Mouse (Mus musculus): Measurements from ENCODE around the gene Rgs19. TPM values are rescaled to one million over a fixed set of nuclear protein-coding genes. Genes with fewer than 3 reads are reported as not detected.

The Rgs19 gene
- polyA plus RNA-seq, 1 experiment from 2014 or later: 57.7 TPM

GRCm38 (mm10) chr2:181714903-181715326 is 21.1 kb upstream of the Rgs19 start, which contains the start of gene Oprl1:
Oprl1 (plus strand) TSS chr2:181715016.
- no peaks in the 10 kb centered on the region for H3K27me3 ChIP-seq (ENCODE audit: control insufficient read depth, insufficient read depth, low read length)
- peak within 1 kb of the TSS; percentile 34 for H3K4me3 ChIP-seq (ENCODE audit: low read depth, low read length)
- peak within 1 kb of the TSS; percentile 67 for H3K9ac ChIP-seq (ENCODE audit: low read depth, low read length)
- no peaks in the 10 kb centered on the region for H3K9me3 ChIP-seq (replicated peaks; ENCODE audit: control insufficient read depth, low read length)
- whole genome bisulfite sequencing (ENCODE audit: insufficient replicate concordance): 0% methylated on average over 7 of the region's 7 CpGs
- H3K36me3 ChIP-seq (ENCODE audit: control insufficient read depth, insufficient read depth, low read length): 0 out of 2 replicates have a peak, but pooled peaks cover 4% of the 10 kb centered on the region
- peak; percentile 54; the same call in 1 of the 2 replicates for ATAC-seq (replicated peaks; ENCODE audit: insufficient number of reproducible peaks, low FRiP score, low TSS enrichment)
- H3K4me2 ChIP-seq: peak within 1 kb of the TSS; percentile 59
- peaks cover 8% of the 10 kb centered on the region for H3K4me1 ChIP-seq (ENCODE audit: control insufficient read depth, insufficient read depth, low read length)
- H3K27ac ChIP-seq (ENCODE audit: low read depth, low read length): peak within 1 kb of the TSS; percentile 71

- WGBS (ENCODE audit: insufficient replicate concordance): 81% methylated on average over 1 of the region's 1 CpGs
- no peaks in the 10 kb centered on the region for H3K36me3 ChIP-seq (ENCODE audit: control insufficient read depth, insufficient read depth, low read length)
- no peak overlapping the region for H3K27ac ChIP-seq (ENCODE audit: low read depth, low read length)
- peaks cover 8% of the 10 kb centered on the region for H3K4me1 ChIP-seq (ENCODE audit: control insufficient read depth, insufficient read depth, low read length)
- H3K4me3 ChIP-seq (ENCODE audit: low read depth, low read length): no peak overlapping the region
- H3K4me2 ChIP-seq: no peak overlapping the region
- no peak overlapping the region for H3K9ac ChIP-seq (ENCODE audit: low read depth, low read length)
- no peak for ATAC-seq (replicated peaks; ENCODE audit: insufficient number of reproducible peaks, low FRiP score, low TSS enrichment)
- no peaks in the 10 kb centered on the region for H3K27me3 ChIP-seq (ENCODE audit: control insufficient read depth, insufficient read depth, low read length)
- no peaks in the 10 kb centered on the region for H3K9me3 ChIP-seq (replicated peaks; ENCODE audit: control insufficient read depth, low read length)
Measured at GRCm38 (mm10) chr2:181713749-181714148, 20.0 kb upstream of the Rgs19 start.

GRCm38 (mm10) chr2:181706668-181707067 is 12.9 kb upstream of the Rgs19 start:
- Histone ChIP-seq H3K27me3 (ENCODE audit: control insufficient read depth, insufficient read depth, low read length) (no peaks in the 10 kb centered on the region), H3K4me1 (ENCODE audit: control insufficient read depth, insufficient read depth, low read length) (no peaks in the 10 kb centered on the region), H3K4me3 (ENCODE audit: low read depth, low read length) (no peak overlapping the region), H3K9ac (ENCODE audit: low read depth, low read length) (no peak overlapping the region), H3K4me2 (no peak overlapping the region), H3K9me3 (replicated peaks; ENCODE audit: control insufficient read depth, low read length) (no peaks in the 10 kb centered on the region), H3K27ac (ENCODE audit: low read depth, low read length) (no peak overlapping the region), H3K36me3 (ENCODE audit: control insufficient read depth, insufficient read depth, low read length) (no peaks in the 10 kb centered on the region)
- no peak for ATAC-seq (replicated peaks; ENCODE audit: insufficient number of reproducible peaks, low FRiP score, low TSS enrichment)
- 31% methylated on average over 4 of the region's 4 CpGs for WGBS (ENCODE audit: insufficient replicate concordance)

GRCm38 (mm10) chr2:181698241-181698640 is 4.5 kb upstream of the Rgs19 start, which contains the start of gene Lkaaear1:
Lkaaear1 (minus strand) TSS chr2:181698442.
- Histone ChIP-seq H3K4me3 (ENCODE audit: low read depth, low read length) (no peak within 1 kb of the TSS), H3K4me1 (ENCODE audit: control insufficient read depth, insufficient read depth, low read length) (peaks cover under 1% of the 10 kb centered on the region; the same call in 1 of the 2 replicates), H3K9me3 (replicated peaks; ENCODE audit: control insufficient read depth, low read length) (no peaks in the 10 kb centered on the region), H3K4me2 (no peak within 1 kb of the TSS), H3K9ac (ENCODE audit: low read depth, low read length) (no peak within 1 kb of the TSS), H3K27me3 (ENCODE audit: control insufficient read depth, insufficient read depth, low read length) (peaks cover 7% of the 10 kb centered on the region; the same call in 1 of the 2 replicates), H3K36me3 (ENCODE audit: control insufficient read depth, insufficient read depth, low read length) (no peaks in the 10 kb centered on the region), H3K27ac (ENCODE audit: low read depth, low read length) (no peak within 1 kb of the TSS)
- no peak for ATAC-seq (replicated peaks; ENCODE audit: insufficient number of reproducible peaks, low FRiP score, low TSS enrichment)
- WGBS (ENCODE audit: insufficient replicate concordance): 56% methylated on average over 5 of the region's 5 CpGs

- Histone ChIP-seq H3K36me3 (ENCODE audit: control insufficient read depth, insufficient read depth, low read length) (no peaks in the 10 kb centered on the region), H3K4me2 (no peak overlapping the region), H3K27ac (ENCODE audit: low read depth, low read length) (no peak overlapping the region), H3K9ac (ENCODE audit: low read depth, low read length) (no peak overlapping the region), H3K4me1 (ENCODE audit: control insufficient read depth, insufficient read depth, low read length) (peaks cover 7% of the 10 kb centered on the region), H3K9me3 (replicated peaks; ENCODE audit: control insufficient read depth, low read length) (no peaks in the 10 kb centered on the region), H3K4me3 (ENCODE audit: low read depth, low read length) (no peak overlapping the region), H3K27me3 (ENCODE audit: control insufficient read depth, insufficient read depth, low read length) (peaks cover 7% of the 10 kb centered on the region; the same call in 1 of the 2 replicates)
- no peak for ATAC-seq (replicated peaks; ENCODE audit: insufficient number of reproducible peaks, low FRiP score, low TSS enrichment)
- 52% methylated on average over 33 of the region's 33 CpGs for WGBS (ENCODE audit: insufficient replicate concordance)
Measured at GRCm38 (mm10) chr2:181696801-181697420, 3.1 kb upstream of the Rgs19 start.

GRCm38 (mm10) chr2:181695776-181696175 is 2.0 kb upstream of the Rgs19 start:
- ATAC-seq (replicated peaks; ENCODE audit: insufficient number of reproducible peaks, low FRiP score, low TSS enrichment): no peak
- Histone ChIP-seq H3K27me3 (ENCODE audit: control insufficient read depth, insufficient read depth, low read length) (peaks cover 7% of the 10 kb centered on the region; the same call in 1 of the 2 replicates), H3K9ac (ENCODE audit: low read depth, low read length) (no peak overlapping the region), H3K4me2 (no peak overlapping the region), H3K27ac (ENCODE audit: low read depth, low read length) (no peak overlapping the region), H3K4me3 (ENCODE audit: low read depth, low read length) (no peak overlapping the region), H3K36me3 (ENCODE audit: control insufficient read depth, insufficient read depth, low read length) (no peaks in the 10 kb centered on the region), H3K9me3 (replicated peaks; ENCODE audit: control insufficient read depth, low read length) (no peaks in the 10 kb centered on the region), H3K4me1 (ENCODE audit: control insufficient read depth, insufficient read depth, low read length) (peaks cover 10% of the 10 kb centered on the region)
- WGBS (ENCODE audit: insufficient replicate concordance): 78% methylated on average over 1 of the region's 1 CpGs

- no peak overlapping the region for H3K27ac ChIP-seq (ENCODE audit: low read depth, low read length)
- H3K9ac ChIP-seq (ENCODE audit: low read depth, low read length): peak overlapping the region; percentile 85; the same call in 1 of the 2 replicates
- ATAC-seq (replicated peaks; ENCODE audit: insufficient number of reproducible peaks, low FRiP score, low TSS enrichment): no peak
- 88% methylated on average over 3 of the region's 3 CpGs for WGBS (ENCODE audit: insufficient replicate concordance)
- peak overlapping the region; percentile 95 for H3K4me2 ChIP-seq
- H3K4me1 ChIP-seq (ENCODE audit: control insufficient read depth, insufficient read depth, low read length): peaks cover 10% of the 10 kb centered on the region
- H3K4me3 ChIP-seq (ENCODE audit: low read depth, low read length): no peak overlapping the region
- no peaks in the 10 kb centered on the region for H3K9me3 ChIP-seq (replicated peaks; ENCODE audit: control insufficient read depth, low read length)
- no peaks in the 10 kb centered on the region for H3K36me3 ChIP-seq (ENCODE audit: control insufficient read depth, insufficient read depth, low read length)
- peaks cover 7% of the 10 kb centered on the region; the same call in 1 of the 2 replicates for H3K27me3 ChIP-seq (ENCODE audit: control insufficient read depth, insufficient read depth, low read length)
Measured at GRCm38 (mm10) chr2:181694581-181694980, 804 bp upstream of the Rgs19 start.

- Histone ChIP-seq H3K9ac (ENCODE audit: low read depth, low read length) (no peak overlapping the region), H3K27me3 (ENCODE audit: control insufficient read depth, insufficient read depth, low read length) (peaks cover 7% of the 10 kb centered on the region; the same call in 1 of the 2 replicates), H3K4me2 (peak overlapping the region; percentile 95), H3K9me3 (replicated peaks; ENCODE audit: control insufficient read depth, low read length) (no peaks in the 10 kb centered on the region), H3K4me3 (ENCODE audit: low read depth, low read length) (no peak overlapping the region), H3K27ac (ENCODE audit: low read depth, low read length) (no peak overlapping the region), H3K36me3 (ENCODE audit: control insufficient read depth, insufficient read depth, low read length) (peaks cover under 1% of the 10 kb centered on the region; the same call in 1 of the 2 replicates), H3K4me1 (ENCODE audit: control insufficient read depth, insufficient read depth, low read length) (peaks cover 10% of the 10 kb centered on the region)
- 83% methylated on average over 3 of the region's 3 CpGs for WGBS (ENCODE audit: insufficient replicate concordance)
- no peak for ATAC-seq (replicated peaks; ENCODE audit: insufficient number of reproducible peaks, low FRiP score, low TSS enrichment)
Measured at GRCm38 (mm10) chr2:181692304-181692703, 1.5 kb downstream of the Rgs19 start.
